Mouse (Mus musculus) hindbrain, embryonic 13.5 days (tissue): ENCODE results near the gene Mxra7. TPM values are rescaled to one million over a fixed set of nuclear protein-coding genes. Genes with fewer than 3 reads are reported as not detected.

Experiments
- ATAC-seq: fragments of 200-750 bp; cut with Nextera tagmentation; 2 replicates; pipeline ENCODE4 v1.8.0; 2017; ENCODE audit warnings: moderate TSS enrichment; ENCODE audit not compliant: low FRiP score
- H3K27ac ChIP-seq: fragments of 300-500 bp; sonication (generic); 2 replicates; pipeline ENCODE4 v1.5.1; 2015; ENCODE audit warnings: inconsistent platforms, mild to moderate bottlenecking, moderate library complexity
- H3K27me3 ChIP-seq: fragments of 300-500 bp; sonication (generic); 2 replicates; pipeline ENCODE4 v1.6.1; 2015; ENCODE audit warnings: mild to moderate bottlenecking, inconsistent platforms
- H3K36me3 ChIP-seq: fragments of 300-500 bp; sonication (generic); 2 replicates; pipeline ENCODE4 v1.6.1; 2015; ENCODE audit warnings: mild to moderate bottlenecking, inconsistent platforms
- H3K4me1 ChIP-seq: fragments of 300-500 bp; sonication (generic); replicated peaks from 2 replicates; pipeline ENCODE4 v1.6.1; 2015; ENCODE audit warnings: inconsistent platforms
- H3K4me2 ChIP-seq: fragments of 300-500 bp; sonication (generic); 2 replicates; pipeline ENCODE4 v1.6.1; 2015; ENCODE audit warnings: inconsistent platforms, mild to moderate bottlenecking, moderate library complexity
- H3K4me3 ChIP-seq: fragments of 300-500 bp; sonication (generic); 2 replicates; pipeline ENCODE4 v1.5.1; 2015; ENCODE audit warnings: mild to moderate bottlenecking, inconsistent platforms
- H3K9ac ChIP-seq: fragments of 300-500 bp; sonication (generic); 2 replicates; pipeline ENCODE4 v1.6.1; 2015; ENCODE audit warnings: mild to moderate bottlenecking, inconsistent platforms
- H3K9me3 ChIP-seq: fragments of 300-500 bp; sonication (generic); 2 replicates; pipeline ENCODE4 v1.6.1; 2016; ENCODE audit warnings: inconsistent platforms
- WGBS: fragments of 180-500 bp; shearing (Covaris S2); methylation state at CpG from one replicate; pipeline ENCODE4 v1.1.7; 2015; 5-methylcytosine and 5-hydroxymethylcytosine counted together
- polyA plus RNA-seq: library from polyadenylated mRNA; unstranded; fragments of >200 nt; fragmentation: Nextera tagmentation; extraction: Ambion mirVana; gene quantifications from 2 replicates; pipeline ENCODE4 v1.2.1, GENCODE M21; 2015

Gene Mxra7
- polyA plus RNA-seq, 1 experiment from 2014 or later = 67.2 TPM

GRCm38 (mm10) chr11:116810983-116811901, 16.6 kb downstream of the Mxra7 start:
- Histone ChIP-seq H3K4me3 (peak overlapping the region; percentile 27), H3K4me1 (peaks cover 84% of the 10 kb centered on the region), H3K9me3 (no peaks in the 10 kb centered on the region), H3K27ac (peak overlapping the region; percentile 100), H3K27me3 (no peaks in the 10 kb centered on the region), H3K36me3 (no peaks in the 10 kb centered on the region), H3K9ac (peak overlapping the region; percentile 75), H3K4me2 (peak overlapping the region; percentile 59)
- ATAC-seq = peak; percentile 93
- 3% methylated on average over 32 of the region's 32 CpGs for WGBS

- no peak overlapping the region for H3K4me3 ChIP-seq
- no peaks in the 10 kb centered on the region for H3K27me3 ChIP-seq
- H3K9me3 ChIP-seq = no peaks in the 10 kb centered on the region
- H3K4me2 ChIP-seq = peak overlapping the region; percentile 59
- WGBS = 28% methylated on average over 11 of the region's 11 CpGs
- H3K9ac ChIP-seq = peak overlapping the region; percentile 75
- peak overlapping the region; percentile 100 for H3K27ac ChIP-seq
- H3K4me1 ChIP-seq = peaks cover 80% of the 10 kb centered on the region
- H3K36me3 ChIP-seq = no peaks in the 10 kb centered on the region
- peak; percentile 21; the same call in 1 of the 2 replicates for ATAC-seq
These were observed 17.3 kb downstream of the Mxra7 start for GRCm38 (mm10) chr11:116810528-116810927.

DNA sequence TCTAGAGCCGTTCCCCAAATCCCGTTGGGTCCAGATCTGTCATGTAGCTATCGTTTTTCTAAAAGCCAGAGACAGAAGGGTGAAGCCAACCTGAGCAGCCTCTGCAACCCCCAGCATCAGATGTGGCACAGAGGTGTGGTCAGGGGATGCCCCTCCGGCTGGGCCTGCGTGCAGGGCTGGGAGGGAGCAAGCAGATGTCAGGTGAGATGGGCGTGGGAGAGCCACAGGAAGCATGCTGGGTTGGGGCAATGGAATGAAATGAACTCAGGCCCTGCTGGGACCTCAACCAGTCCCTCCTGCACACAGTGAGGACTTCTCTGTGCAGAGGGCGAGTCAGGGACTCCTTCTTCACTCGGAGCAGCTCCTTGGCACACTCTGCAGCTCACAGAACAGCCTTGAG, 18.3 kb downstream of the Mxra7 start:
- Histone ChIP-seq H3K4me2 (no peak overlapping the region), H3K9ac (peak overlapping the region; percentile 60), H3K27ac (peak overlapping the region; percentile 100), H3K4me1 (peaks cover 70% of the 10 kb centered on the region), H3K36me3 (no peaks in the 10 kb centered on the region), H3K27me3 (no peaks in the 10 kb centered on the region), H3K9me3 (no peaks in the 10 kb centered on the region), H3K4me3 (no peak overlapping the region)
- ATAC-seq = no peak
- WGBS = 77% methylated on average over 8 of the region's 8 CpGs

DNA sequence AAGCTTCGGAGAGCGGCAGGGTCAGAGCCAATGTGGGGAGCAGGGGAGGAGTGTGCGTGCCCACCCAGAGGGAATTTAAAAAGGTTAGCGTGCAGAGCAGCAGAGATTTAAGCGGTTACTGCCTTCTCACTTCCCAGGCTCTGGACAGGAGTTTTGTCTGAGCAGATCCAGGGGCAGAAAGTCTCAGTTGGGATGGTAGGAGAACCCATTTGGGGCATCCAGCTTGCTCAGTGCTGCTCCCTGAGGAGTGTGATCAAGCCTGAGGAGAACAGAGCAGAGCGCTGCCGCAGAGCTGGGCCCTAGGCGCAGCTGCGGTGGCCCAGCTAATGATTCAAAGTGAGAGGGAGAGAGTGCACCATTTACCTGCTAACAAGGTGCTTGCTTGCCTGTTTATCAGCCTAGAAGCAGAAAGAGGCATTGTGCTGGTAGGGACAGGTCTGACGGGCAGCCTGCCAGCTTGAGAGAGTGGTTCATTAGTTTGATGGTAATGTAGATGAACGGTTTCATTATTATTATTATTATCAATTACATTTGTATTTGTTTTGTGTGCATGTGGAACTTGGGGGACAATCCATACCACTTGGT, 18.9 kb downstream of the Mxra7 start:
- Histone ChIP-seq H3K4me3 (no peak overlapping the region), H3K27me3 (no peaks in the 10 kb centered on the region), H3K36me3 (no peaks in the 10 kb centered on the region; the same call in 1 of the 2 replicates), H3K9me3 (no peaks in the 10 kb centered on the region), H3K4me2 (no peak overlapping the region), H3K9ac (peak overlapping the region; percentile 60; the same call in 1 of the 2 replicates), H3K4me1 (peaks cover 64% of the 10 kb centered on the region), H3K27ac (peak overlapping the region; percentile 100)
- ATAC-seq = no peak
- WGBS = 75% methylated on average over 11 of the region's 11 CpGs

DNA sequence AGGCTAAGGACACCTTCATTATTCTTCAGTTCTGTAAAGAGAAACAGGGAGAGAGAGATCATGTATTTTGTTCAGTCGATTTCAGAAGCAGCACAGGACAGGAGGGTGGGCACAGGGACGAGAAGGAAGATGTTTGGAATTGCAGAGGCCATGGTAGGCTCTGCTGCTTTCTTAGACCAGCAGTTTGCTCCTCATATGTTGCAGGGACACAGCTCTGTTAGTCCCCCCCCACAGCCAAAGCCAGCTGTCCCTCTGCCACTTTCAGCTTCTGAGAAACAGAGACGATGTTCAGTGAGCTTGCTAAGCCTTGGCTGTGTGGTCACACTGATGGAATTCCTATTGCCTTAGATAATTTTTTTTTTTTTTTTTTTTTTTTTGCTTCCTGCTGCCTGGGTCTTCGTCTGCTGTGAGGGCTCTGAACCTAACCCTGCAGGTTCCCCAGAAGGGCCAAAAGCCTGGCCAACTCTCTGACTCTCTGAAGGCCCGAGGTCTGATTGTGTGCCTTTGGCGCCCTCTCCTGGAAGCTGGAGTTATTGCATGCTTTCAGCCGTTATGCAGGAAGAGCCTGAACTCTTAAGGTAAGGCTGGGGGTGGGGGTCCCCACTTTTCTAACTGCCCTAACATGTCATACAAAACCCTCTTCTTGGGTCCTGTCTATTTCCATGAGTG, 19.8 kb downstream of the Mxra7 start:
- WGBS = 28% methylated on average over 7 of the region's 7 CpGs
- Histone ChIP-seq H3K9ac (peak overlapping the region; percentile 49; the same call in 1 of the 2 replicates), H3K36me3 (no peaks in the 10 kb centered on the region; the same call in 1 of the 2 replicates), H3K4me2 (no peak overlapping the region), H3K4me3 (no peak overlapping the region), H3K27ac (peak overlapping the region; percentile 69), H3K9me3 (no peaks in the 10 kb centered on the region), H3K27me3 (no peaks in the 10 kb centered on the region), H3K4me1 (peaks cover 56% of the 10 kb centered on the region)
- no peak for ATAC-seq

GRCm38 (mm10) chr11:116807526-116807925, 20.3 kb downstream of the Mxra7 start:
- 77% methylated on average over 3 of the region's 3 CpGs for WGBS

DNA sequence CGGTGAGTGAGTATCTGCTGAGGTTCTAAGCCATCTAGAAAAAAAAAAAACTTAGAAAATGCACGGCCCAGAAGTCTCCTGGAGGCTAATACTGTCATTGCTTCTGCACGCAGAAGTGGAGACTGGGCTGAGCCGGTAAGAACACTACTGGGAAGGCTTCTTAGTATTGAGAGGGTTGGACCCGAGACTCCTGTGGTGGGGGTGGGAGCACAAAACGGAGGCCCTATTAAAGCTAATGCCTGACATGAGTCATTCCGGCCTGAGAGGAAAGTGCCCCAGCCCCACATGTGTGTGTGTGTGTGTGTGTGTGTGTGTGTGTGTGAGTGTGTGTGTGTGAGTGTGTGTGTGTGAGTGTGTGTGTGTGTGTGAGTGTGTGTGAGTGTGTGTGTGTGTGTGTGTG, 20.7 kb downstream of the Mxra7 start:
- no peak overlapping the region for H3K4me3 ChIP-seq
- ATAC-seq = no peak

More at GRCm38 (mm10) chr11:116807526-116807925, 20.3 kb downstream of the Mxra7 start:
- peak overlapping the region; percentile 69; the same call in 1 of the 2 replicates for H3K27ac ChIP-seq
- peaks cover 5% of the 10 kb centered on the region for H3K36me3 ChIP-seq
- no peak overlapping the region for H3K4me3 ChIP-seq
- no peak overlapping the region for H3K4me2 ChIP-seq
- H3K9me3 ChIP-seq = no peaks in the 10 kb centered on the region
- ATAC-seq = no peak
- H3K9ac ChIP-seq = 0 out of 2 replicates have a peak overlapping the region, but pooled peaks have one; percentile 13
- H3K4me1 ChIP-seq = peaks cover 50% of the 10 kb centered on the region
- no peaks in the 10 kb centered on the region for H3K27me3 ChIP-seq

DNA sequence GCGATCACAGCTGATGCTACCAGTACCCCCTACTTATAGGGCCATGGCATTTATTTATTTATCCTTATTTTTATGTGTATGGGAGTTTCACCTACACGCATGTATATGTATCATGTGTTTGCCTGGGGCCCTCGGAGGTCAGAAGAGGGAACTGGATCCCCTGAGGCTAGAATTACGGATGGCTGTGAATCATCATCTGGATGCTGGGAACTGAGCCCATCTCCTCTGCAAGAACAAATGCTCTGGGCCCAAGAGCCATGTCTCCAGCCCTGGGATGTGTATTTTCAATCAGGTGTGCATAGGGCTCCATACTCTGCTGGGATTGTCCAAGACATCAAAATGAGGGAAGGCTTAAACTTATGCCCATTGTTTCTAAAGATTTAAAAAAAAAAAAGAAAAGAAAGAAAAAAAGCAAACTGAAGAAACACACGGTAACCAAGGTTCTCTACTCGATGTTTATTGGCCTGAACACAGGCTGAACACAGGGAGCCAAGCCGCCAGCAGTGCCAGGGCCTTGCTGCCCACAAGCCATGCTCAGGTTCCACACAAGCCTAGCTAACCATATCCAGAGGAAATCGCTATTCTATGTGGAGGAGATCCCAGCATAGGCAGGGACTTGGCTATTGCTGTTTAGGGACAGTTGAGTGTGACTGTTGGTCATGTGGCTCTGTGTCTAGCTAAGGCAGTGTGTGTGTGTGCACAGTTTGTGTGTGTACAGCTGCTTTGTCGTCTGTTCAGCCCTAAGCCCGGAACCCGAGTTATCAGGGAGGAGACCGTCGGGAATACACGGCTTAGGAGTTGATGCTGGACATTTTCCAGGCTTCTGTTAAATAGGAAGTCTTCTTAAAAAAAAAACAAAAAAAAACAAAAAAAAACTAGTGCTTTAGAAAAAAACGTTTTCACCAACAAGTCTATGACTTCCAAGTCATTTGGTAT, 21.4 kb downstream of the Mxra7 start:
- 83% methylated on average over 15 of the region's 15 CpGs for WGBS
- Histone ChIP-seq H3K4me3 (no peak overlapping the region), H3K4me1 (peaks cover 40% of the 10 kb centered on the region), H3K27me3 (no peaks in the 10 kb centered on the region), H3K9ac (no peak overlapping the region), H3K36me3 (peaks cover 6% of the 10 kb centered on the region), H3K4me2 (no peak overlapping the region), H3K9me3 (no peaks in the 10 kb centered on the region), H3K27ac (peak overlapping the region; percentile 35; the same call in 1 of the 2 replicates)
- no peak for ATAC-seq

More for the DNA sequence above, 20.7 kb downstream of the Mxra7 start:
- 64% methylated on average over 7 of the region's 7 CpGs for WGBS
- peaks cover 6% of the 10 kb centered on the region for H3K36me3 ChIP-seq
- no peaks in the 10 kb centered on the region for H3K27me3 ChIP-seq
- H3K9me3 ChIP-seq = no peaks in the 10 kb centered on the region
- H3K9ac ChIP-seq = no peak overlapping the region
- peaks cover 46% of the 10 kb centered on the region for H3K4me1 ChIP-seq
- no peak overlapping the region for H3K4me2 ChIP-seq
- no peak overlapping the region for H3K27ac ChIP-seq

DNA sequence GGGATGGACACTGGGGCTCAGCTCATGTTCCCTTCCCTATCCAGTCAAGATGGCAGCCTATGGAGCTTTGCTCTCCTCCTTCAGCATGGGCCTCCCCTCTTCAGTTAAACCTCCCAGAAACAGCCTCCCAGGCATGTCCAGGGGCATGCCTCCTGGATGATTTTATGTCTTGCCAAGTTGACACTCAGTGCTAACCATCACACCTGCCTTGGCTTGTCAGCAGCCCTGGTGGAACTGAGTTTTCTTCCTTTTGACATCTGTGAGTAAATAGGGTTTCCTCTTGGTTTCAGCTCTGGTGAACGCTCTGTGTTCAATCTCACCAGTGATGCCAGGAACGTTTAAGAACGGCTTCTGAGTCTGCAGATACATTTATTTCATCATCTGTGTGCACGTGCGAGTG, 25.1 kb downstream of the Mxra7 start:
- no peaks in the 10 kb centered on the region for H3K27me3 ChIP-seq
- H3K36me3 ChIP-seq = peaks cover 6% of the 10 kb centered on the region
- H3K4me1 ChIP-seq = peaks cover 8% of the 10 kb centered on the region
- no peak overlapping the region for H3K9ac ChIP-seq
- H3K9me3 ChIP-seq = no peaks in the 10 kb centered on the region
- ATAC-seq = no peak
- WGBS = 91% methylated on average over 5 of the region's 5 CpGs
- H3K4me2 ChIP-seq = no peak overlapping the region
- no peak overlapping the region for H3K4me3 ChIP-seq
- no peak overlapping the region for H3K27ac ChIP-seq

DNA sequence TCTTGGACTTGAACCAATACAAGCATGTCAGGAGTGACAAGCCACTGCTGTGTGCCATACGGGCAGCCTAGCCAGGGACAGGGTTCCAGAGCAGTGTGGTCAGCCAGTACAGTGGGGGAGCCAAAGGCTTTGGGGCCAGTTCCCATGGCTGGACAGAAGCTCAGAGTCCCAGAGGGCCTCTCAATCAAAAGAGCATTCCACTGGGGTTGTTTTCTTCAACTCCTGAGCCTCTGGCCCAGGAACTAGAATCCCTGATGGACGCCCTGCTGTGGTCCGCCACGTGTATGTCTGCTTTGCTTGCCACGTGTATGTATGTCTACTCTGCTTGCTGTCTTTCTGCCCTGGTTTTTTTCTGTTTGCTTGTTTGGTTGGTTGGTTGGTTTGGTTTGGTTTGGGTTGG, 26.7 kb downstream of the Mxra7 start:
- Histone ChIP-seq H3K4me2 (no peak overlapping the region), H3K27me3 (no peaks in the 10 kb centered on the region), H3K27ac (no peak overlapping the region), H3K9ac (no peak overlapping the region), H3K4me3 (no peak overlapping the region), H3K4me1 (peaks cover under 1% of the 10 kb centered on the region), H3K9me3 (no peaks in the 10 kb centered on the region), H3K36me3 (peaks cover 6% of the 10 kb centered on the region)
- WGBS = 75% methylated on average over 5 of the region's 5 CpGs
- ATAC-seq = no peak

DNA sequence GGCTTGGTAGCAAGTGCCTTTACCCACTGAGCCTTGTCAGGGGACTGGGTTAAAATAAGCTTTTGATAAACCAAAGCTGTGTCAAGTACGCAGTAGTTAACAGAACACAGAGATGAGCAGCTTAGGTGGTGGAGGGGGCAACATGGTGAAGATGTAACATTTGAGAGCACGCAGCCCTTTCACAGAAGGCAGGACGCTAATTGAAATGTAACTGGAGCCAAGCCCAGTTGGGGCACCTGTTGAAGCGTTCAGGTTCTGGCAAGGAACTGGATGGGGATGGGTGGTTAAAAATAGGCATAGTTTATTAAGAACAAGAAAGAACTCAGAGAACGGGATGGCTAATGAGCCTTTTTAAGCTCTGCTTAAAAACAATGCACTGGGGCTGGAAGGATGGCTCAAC, 28.5 kb downstream of the Mxra7 start:
- no peak for ATAC-seq
- no peak overlapping the region for H3K4me2 ChIP-seq
- H3K9me3 ChIP-seq = no peaks in the 10 kb centered on the region
- no peak overlapping the region for H3K4me3 ChIP-seq
- no peak overlapping the region for H3K9ac ChIP-seq
- H3K27me3 ChIP-seq = no peaks in the 10 kb centered on the region
- 87% methylated on average over 5 of the region's 5 CpGs for WGBS
- H3K4me1 ChIP-seq = no peaks in the 10 kb centered on the region; the same call in 1 of the 2 replicates
- H3K27ac ChIP-seq = no peak overlapping the region
- H3K36me3 ChIP-seq = peaks cover 6% of the 10 kb centered on the region
